Mouse (Mus musculus) layer of hippocampus, postnatal 14 days (tissue): Measurements from ENCODE around the gene Plxdc2. TPM values are rescaled to one million over a fixed set of nuclear protein-coding genes. Genes with fewer than 3 reads are reported as not detected.

Experiments used
- DNase-seq, 2 experiments: peaks; one replicate each; pipeline ENCODE4 v3.0.0; 2021 to 2022; ENCODE audit warnings: low spot score in 2 of 2, mixed read lengths in 1 of 2
- total RNA-seq, 2 experiments: library from RNA; stranded (reverse); gene quantifications; 2 replicates each; pipeline ENCODE4 v1.2.3; 2021

Gene Plxdc2
- total RNA-seq, 2 experiments from 2014 or later = 27.0 to 27.6 TPM

- no peak for DNase-seq
Measured at GRCm38 (mm10) chr2:16559287-16559686, 203.2 kb downstream of the Plxdc2 start.

- no peak for DNase-seq
Measured at GRCm38 (mm10) chr2:16568263-16568662, 212.2 kb downstream of the Plxdc2 start.

GRCm38 (mm10) chr2:16571169-16571751 is 215.2 kb downstream of the Plxdc2 start:
- DNase-seq = no peak

GRCm38 (mm10) chr2:16576566-16576965 is 220.5 kb downstream of the Plxdc2 start:
- DNase-seq = no peak

- no peak for DNase-seq
Measured at GRCm38 (mm10) chr2:16578153-16578552, 222.0 kb downstream of the Plxdc2 start.

GRCm38 (mm10) chr2:16588546-16588945 is 232.4 kb downstream of the Plxdc2 start:
- peak in 1 of 2 experiments; percentile 19 for DNase-seq

- DNase-seq = no peak
Measured at GRCm38 (mm10) chr2:16595451-16595850, 239.3 kb downstream of the Plxdc2 start.

GRCm38 (mm10) chr2:16598231-16598630 is 242.1 kb downstream of the Plxdc2 start:
- DNase-seq = no peak

- DNase-seq = no peak
Measured at GRCm38 (mm10) chr2:16604291-16604690, 248.2 kb downstream of the Plxdc2 start.

- DNase-seq = no peak
Measured at GRCm38 (mm10) chr2:16607792-16608586, 251.9 kb downstream of the Plxdc2 start.

- DNase-seq = no peak
Measured at GRCm38 (mm10) chr2:16642061-16642460, 286.0 kb downstream of the Plxdc2 start.

GRCm38 (mm10) chr2:16651713-16652112 is 295.6 kb downstream of the Plxdc2 start:
- DNase-seq = no peak

GRCm38 (mm10) chr2:16664516-16664915 is 308.4 kb downstream of the Plxdc2 start:
- no peak for DNase-seq

- DNase-seq = peak in 1 of 2 experiments; percentile 67
Measured at GRCm38 (mm10) chr2:16668391-16668790, 312.3 kb downstream of the Plxdc2 start.

- no peak for DNase-seq
Measured at GRCm38 (mm10) chr2:16682905-16683304, 326.8 kb downstream of the Plxdc2 start.

GRCm38 (mm10) chr2:16683739-16684138 is 327.6 kb downstream of the Plxdc2 start:
- no peak for DNase-seq

GRCm38 (mm10) chr2:16684529-16684928 is 328.4 kb downstream of the Plxdc2 start:
- DNase-seq = no peak

GRCm38 (mm10) chr2:16696390-16696789 is 340.3 kb downstream of the Plxdc2 start:
- no peak for DNase-seq

GRCm38 (mm10) chr2:16697181-16697580 is 341.1 kb downstream of the Plxdc2 start:
- no peak for DNase-seq

GRCm38 (mm10) chr2:16706227-16706626 is 350.1 kb downstream of the Plxdc2 start:
- DNase-seq = no peak

- DNase-seq = no peak
Measured at GRCm38 (mm10) chr2:16709885-16710284, 353.8 kb downstream of the Plxdc2 start.

- no peak for DNase-seq
Measured at GRCm38 (mm10) chr2:16731033-16731432, 374.9 kb downstream of the Plxdc2 start.

GRCm38 (mm10) chr2:16734381-16734780 is 378.3 kb downstream of the Plxdc2 start:
- no peak for DNase-seq
